Mouse (Mus musculus): ENCODE results near the gene Zfp42. TPM values are rescaled to one million over a fixed set of nuclear protein-coding genes. Genes with fewer than 3 reads are reported as not detected.

Gene Zfp42
- total RNA-seq, 2 experiments from 2014 or later = not detected

DNA sequence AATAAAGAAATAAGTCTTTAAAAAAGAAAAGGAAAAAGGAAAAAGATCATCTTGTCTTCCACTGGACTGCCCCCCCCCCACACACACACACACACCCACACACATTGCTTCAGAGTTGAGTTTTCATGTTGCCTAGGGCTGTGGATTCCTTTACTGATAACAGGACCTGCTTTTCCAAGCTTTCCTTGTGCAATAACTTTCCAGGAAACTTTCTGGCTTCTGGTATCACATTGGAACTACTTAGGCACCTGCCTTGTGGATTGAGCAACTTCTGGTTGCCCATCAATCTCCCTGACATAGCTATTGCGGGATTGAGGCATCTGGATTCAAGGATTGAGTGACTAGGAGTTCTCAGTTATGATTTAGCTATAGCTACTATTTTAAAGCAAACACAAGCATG is 48.9 kb downstream of the Zfp42 start:
- DNase-seq (ENCODE audit: low spot score in 2 of 2) = no peak
- intact Hi-C loops (cut with DNase I) = no loop called here

DNA sequence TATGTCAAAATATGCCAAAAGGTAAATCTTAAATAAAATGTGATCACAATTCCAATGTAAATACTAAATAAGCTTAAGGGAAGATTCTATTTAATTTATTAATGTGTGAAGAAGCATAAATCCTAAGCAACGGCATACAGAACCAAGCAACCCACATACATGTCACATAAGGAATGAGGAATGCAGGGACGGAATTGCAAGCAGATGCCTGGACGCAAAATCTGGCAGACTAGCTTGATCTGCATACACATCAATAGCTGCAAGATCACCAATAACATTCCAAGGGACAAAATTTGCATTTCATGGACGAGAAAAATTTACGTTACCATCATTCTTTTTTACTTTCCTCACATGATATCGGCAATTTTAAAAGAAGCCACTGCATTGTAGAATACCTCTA is 51.1 kb downstream of the Zfp42 start:
- DNase-seq (ENCODE audit: low spot score in 2 of 2) = no peak
- intact Hi-C loops (cut with DNase I) = loop anchor here (2.0 kb wide), 1 partner anchor 69 kb away; no protein-coding TSS in a partner anchor

- intact Hi-C loops (cut with DNase I) = no loop called here
Measured at GRCm38 (mm10) chr8:43251653-43252052, 55.1 kb downstream of the Zfp42 start.

DNA sequence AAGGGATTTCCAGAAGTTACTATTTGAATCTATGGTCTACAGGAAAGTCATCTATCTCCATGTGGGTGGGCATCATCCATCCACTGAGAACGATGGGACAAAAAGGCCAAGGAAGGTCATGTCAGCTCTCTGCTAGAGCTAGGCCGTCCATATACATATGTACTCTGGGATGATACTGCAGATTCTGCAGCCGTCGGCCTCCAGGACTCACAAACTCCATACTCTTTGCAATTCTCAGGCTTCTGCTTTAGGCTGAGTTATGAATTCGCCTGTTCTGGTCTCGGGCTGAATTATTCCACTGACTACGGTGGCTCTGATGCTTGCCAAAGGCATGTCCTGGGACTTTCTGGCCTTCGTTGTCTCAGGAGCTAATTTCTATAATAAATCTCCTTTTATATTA is 58.1 kb downstream of the Zfp42 start:
- no peak for DNase-seq (ENCODE audit: low spot score in 2 of 2)
- intact Hi-C loops (cut with DNase I) = no loop called here

More at GRCm38 (mm10) chr8:43251653-43252052, 55.1 kb downstream of the Zfp42 start:
- no peak for DNase-seq (ENCODE audit: low spot score in 2 of 2)

Other genes with a start within 250 kb of the Zfp42 start
- not detected for gene Triml1, start 165.5 kb downstream of the Zfp42 start, total RNA-seq (2021)
- gene Triml2, start 126.4 kb downstream of the Zfp42 start, total RNA-seq (2021) = under 1 TPM in 1 of 2 experiments, not detected in 1; 0.23 TPM
- not detected for gene Adam26b, start 221.1 kb upstream of the Zfp42 start, total RNA-seq (2021)